Mouse (Mus musculus) thymus, postnatal 14 days (tissue): Measurements from ENCODE around the gene Lrrc28.
A peak's percentile ranks its signal among the peaks of the same experiment; 100 is the strongest.

Experiments used
- DNase-seq: peaks from one replicate; pipeline ENCODE4 v3.0.0; 2021

Gene Lrrc28

GRCm38 (mm10) chr7:67644291-67644690, 777 bp downstream of the Lrrc28 start:
- no peak for DNase-seq

GRCm38 (mm10) chr7:67642955-67643354, 2.1 kb downstream of the Lrrc28 start:
- DNase-seq: no peak

- no peak for DNase-seq
Measured at GRCm38 (mm10) chr7:67639006-67639405, 6.1 kb downstream of the Lrrc28 start.

- no peak for DNase-seq
Measured at GRCm38 (mm10) chr7:67636161-67636560, 8.9 kb downstream of the Lrrc28 start.

- DNase-seq: no peak
Measured at GRCm38 (mm10) chr7:67634210-67634609, 10.9 kb downstream of the Lrrc28 start.

- DNase-seq: peak; percentile 22
Measured at GRCm38 (mm10) chr7:67632380-67632779, 12.7 kb downstream of the Lrrc28 start.

- peak; percentile 74 for DNase-seq
Measured at GRCm38 (mm10) chr7:67630817-67631216, 14.3 kb downstream of the Lrrc28 start.

- no peak for DNase-seq
Measured at GRCm38 (mm10) chr7:67629681-67630080, 15.4 kb downstream of the Lrrc28 start.

- DNase-seq: no peak
Measured at GRCm38 (mm10) chr7:67626671-67627070, 18.4 kb downstream of the Lrrc28 start.

- DNase-seq: no peak
Measured at GRCm38 (mm10) chr7:67622151-67622550, 22.9 kb downstream of the Lrrc28 start.

- no peak for DNase-seq
Measured at GRCm38 (mm10) chr7:67619836-67620235, 25.2 kb downstream of the Lrrc28 start.

GRCm38 (mm10) chr7:67618316-67618715, 26.8 kb downstream of the Lrrc28 start:
- no peak for DNase-seq

GRCm38 (mm10) chr7:67617646-67618045, 27.4 kb downstream of the Lrrc28 start:
- DNase-seq: no peak

GRCm38 (mm10) chr7:67616890-67617289, 28.2 kb downstream of the Lrrc28 start:
- DNase-seq: no peak

GRCm38 (mm10) chr7:67614464-67614861, 30.6 kb downstream of the Lrrc28 start:
- no peak for DNase-seq

GRCm38 (mm10) chr7:67613795-67614463, 31.1 kb downstream of the Lrrc28 start:
- no peak for DNase-seq

GRCm38 (mm10) chr7:67608348-67609024, 36.6 kb downstream of the Lrrc28 start:
- no peak for DNase-seq

GRCm38 (mm10) chr7:67607669-67608347, 37.3 kb downstream of the Lrrc28 start:
- DNase-seq: no peak

- DNase-seq: no peak
Measured at GRCm38 (mm10) chr7:67606250-67606649, 38.8 kb downstream of the Lrrc28 start.

GRCm38 (mm10) chr7:67605114-67605513, 40.0 kb downstream of the Lrrc28 start:
- DNase-seq: no peak

GRCm38 (mm10) chr7:67598050-67598449, 47.0 kb downstream of the Lrrc28 start:
- no peak for DNase-seq

- DNase-seq: no peak
Measured at GRCm38 (mm10) chr7:67596961-67597360, 48.1 kb downstream of the Lrrc28 start.

- DNase-seq: no peak
Measured at GRCm38 (mm10) chr7:67596322-67596721, 48.7 kb downstream of the Lrrc28 start.

GRCm38 (mm10) chr7:67593902-67594301, 51.2 kb downstream of the Lrrc28 start:
- DNase-seq: no peak
